Mouse (Mus musculus): ENCODE measurements around the gene Gm20517.
"Not testable (repeated sequence)": the region's sequence is repeated elsewhere in the genome, so short reads cannot be mapped to it uniquely, and the experiment has no call there.

Gene Gm20517

DNA sequence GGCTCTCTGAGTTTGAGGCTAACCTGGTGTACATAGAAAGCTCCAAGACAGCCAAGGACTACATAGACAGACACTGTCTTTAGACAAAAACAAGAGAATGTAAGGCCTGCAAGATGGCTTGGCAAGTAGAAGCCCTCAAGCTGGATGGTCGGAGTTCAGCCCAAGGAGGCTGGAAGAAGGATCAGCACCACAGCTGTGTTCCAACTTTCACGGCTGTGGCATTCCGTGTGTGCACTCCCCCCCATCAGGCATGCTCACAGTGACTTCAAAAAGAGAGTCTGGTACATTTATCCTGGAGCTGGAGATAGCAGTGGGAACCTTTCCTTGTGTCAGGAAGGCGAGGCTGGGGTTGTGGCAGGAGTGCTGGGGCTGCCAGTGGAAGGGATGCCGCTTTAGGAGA is 14.6 kb downstream of the Gm20517 start:
- no peak for DNase-seq (ENCODE audit: low read depth, low spot score)

DNA sequence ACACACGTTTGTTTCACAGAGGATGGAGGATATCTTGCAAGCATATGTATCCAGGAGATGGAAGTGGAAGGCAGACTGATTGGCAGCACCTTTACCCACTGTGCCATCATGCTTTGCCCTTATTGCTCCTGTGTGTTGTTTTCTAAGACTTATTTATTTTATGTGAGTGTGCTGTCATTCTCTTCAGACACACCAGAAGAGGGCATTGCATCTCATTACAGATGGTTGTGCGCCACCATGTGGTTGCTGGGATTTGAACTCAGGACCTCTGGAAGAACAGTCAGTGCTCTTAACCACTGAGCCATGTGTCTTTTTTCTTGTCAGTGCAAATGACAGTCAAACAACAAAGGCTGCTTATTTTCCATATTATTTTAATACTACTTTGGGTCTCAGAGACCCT is 16.4 kb downstream of the Gm20517 start:
- no peak for DNase-seq (ENCODE audit: low read depth, low spot score)

DNA sequence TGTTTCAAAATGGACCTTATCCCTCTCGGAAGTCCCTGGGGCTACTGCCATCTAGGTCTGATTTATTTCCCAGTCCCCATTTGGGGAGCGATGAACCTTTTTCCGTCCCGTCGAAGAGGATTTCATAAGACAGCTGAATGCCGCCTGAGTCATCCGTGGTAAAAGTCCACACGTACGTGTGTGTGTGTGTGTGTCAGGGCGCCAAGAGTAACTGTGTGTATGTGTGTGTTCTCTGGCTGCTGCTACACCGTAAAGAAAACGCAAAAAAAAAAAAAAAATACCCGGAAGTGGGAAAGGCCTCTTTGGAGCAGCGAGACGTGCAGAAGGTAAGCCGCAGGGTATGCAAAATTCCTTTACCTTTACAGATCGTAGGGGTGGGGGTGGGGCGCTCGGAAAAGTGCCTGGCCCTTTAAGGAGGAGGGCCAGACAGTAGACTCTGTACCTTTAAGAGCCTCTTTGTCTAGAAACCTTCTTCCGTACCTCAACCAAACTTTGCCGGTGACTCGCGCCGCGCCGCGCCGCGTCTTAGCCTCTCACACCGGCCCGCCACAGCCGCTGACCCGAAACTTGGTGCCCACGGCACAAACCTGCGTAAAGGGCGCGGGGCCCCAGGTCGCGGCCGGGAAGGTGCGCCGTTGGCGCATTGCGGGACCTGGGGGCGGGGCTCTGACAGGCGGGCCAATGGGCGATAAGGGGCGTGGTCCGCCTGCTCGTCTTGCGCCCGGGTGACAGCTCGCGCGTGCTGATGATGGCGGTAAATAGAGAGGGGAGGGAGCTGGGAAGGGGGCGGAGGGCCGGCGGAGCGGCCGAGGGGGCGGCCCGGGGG is 17.7 kb downstream of the Gm20517 start:
- peak; percentile 94 for DNase-seq (ENCODE audit: low read depth, low spot score)

DNA sequence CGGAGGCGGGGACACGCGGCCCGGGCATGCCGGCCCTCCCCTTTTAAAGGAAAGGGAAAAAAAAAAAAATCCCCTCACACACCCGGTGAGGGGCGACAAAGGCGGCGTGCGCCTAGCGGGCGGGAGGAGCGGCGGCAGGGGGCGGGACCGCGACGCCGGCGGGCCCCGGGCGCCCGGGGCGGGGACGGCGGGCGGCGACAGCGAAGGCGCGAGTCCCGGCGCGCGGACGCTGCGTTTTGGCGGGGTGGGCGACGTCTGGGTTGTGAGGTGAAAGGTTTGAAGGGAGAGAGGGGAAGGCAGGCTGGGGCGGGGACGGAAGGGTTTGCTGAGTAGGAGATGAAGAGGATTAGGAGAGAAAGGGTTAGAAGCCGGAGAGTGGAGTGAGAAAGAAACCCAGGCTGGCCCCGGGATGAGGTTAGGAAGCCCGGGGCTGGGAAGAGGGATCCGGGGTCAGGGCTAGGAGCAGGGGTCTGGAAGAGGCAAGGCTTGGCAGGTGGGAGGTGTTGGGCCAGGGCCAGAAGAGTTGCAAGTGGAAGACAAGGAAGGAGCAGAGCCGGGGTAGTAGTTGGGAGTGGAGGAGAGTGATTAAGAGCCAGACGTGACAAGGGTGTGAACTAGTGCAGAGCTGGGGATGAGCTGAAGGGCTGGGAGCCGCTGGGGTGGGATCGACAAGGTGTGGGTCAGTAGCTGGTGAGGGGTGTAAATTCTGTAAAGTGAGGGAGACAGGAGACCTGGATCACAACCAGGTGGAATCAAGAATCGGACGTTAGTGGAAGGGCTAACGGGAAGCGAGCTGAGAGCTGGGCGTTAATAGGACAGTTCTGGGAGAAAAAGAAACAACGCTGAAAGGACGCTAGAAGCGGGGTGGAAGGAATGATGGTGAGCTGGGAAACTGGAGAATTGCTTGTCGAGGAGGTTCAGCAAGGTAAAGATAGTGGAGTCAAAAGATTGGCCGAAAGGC is 18.6 kb downstream of the Gm20517 start:
- no peak for DNase-seq (ENCODE audit: low read depth, low spot score)

DNA sequence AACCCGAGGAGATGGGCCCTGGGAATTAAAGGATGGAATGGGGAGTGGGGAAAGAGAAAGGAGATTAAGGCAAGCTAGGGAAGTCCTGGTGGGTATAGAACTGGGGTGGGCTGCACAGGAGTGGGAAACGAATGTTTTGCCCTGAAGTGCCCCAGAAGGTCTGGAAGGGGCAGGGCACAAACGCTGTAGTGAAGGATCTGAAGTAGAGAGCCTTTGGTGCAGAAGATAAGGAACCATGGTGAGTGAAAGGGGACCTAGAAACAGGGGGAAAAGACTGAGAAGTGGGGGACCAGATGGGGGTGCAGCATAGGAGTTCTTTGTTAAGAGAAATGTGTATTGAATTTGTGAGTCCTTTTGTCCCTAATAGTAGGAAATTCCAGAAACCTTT is 19.3 kb downstream of the Gm20517 start, which contains the start of gene Usp49:
Gene Usp49, plus strand, starts transcription at position 13 of the 388 bp plus-strand sequence.
- DNase-seq (ENCODE audit: low read depth, low spot score), result no peak

DNA sequence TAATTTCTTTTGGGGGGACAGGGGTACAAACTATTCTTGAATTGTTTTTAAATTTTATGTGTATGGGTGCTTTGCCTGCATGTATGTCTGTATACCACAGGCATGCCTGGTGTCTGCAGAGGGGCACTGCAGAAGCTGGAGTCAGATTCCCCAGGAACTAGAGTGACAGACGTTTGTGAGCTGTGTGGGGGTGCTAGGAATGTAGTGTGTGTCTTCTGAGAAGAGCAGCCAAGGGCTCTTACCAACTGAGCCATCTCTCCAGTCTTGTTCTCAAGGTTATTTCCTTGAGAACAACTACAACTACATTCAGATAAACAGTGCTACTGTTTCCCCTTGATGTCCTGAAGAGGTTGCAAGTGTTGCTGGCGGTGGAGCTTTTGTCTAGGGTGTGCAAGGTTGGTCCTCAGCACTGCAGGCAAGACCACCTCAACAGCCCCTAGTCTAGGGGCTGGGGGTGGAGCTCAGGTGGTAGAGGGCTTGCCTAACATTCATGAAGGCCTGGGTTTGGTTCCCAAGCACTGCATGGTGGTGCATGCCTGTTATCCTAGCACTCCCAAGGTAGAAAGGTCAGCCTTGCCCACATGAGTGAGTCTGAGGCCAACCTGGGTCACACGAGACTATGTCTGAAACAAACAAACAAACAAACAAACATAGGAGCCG is 20.9 kb downstream of the Gm20517 start:
- DNase-seq (ENCODE audit: low read depth, low spot score), result no peak

DNA sequence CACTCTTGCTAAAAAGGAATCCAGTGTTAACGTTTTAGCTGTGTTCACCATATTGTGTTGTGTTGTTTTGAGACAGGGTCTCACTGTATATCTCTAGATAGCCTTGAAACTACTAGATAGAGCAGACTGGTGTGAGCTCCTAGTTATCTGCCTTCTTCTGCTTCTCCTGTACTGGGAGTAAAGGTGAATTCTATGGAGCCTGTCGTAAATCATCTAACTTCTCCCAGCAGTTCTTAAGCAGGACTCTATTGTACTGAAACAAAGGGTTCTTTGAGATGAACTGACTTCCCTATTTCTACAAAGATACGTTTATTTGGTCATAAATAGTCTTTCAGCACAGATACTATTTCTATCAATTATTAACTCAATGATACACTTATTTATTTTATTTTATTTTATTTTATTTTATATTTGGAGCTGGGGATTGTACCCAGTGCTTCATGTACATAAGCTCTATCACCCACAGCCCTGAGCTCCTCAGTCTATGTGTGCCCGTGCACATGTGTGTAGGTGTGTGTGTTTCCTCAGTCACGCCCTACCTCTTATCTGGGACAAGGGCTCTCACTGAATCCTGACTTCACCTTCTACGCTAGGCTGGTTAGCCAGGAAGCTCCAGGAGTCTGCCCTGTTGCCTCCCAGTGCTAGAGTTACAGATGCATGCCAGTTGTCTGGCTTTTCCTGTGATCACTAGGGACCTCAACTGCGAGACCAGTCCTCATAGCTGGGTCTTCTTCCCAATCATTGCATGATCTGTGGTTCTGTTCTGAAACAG is 22.8 kb downstream of the Gm20517 start:
- DNase-seq (ENCODE audit: low read depth, low spot score), result no peak

DNA sequence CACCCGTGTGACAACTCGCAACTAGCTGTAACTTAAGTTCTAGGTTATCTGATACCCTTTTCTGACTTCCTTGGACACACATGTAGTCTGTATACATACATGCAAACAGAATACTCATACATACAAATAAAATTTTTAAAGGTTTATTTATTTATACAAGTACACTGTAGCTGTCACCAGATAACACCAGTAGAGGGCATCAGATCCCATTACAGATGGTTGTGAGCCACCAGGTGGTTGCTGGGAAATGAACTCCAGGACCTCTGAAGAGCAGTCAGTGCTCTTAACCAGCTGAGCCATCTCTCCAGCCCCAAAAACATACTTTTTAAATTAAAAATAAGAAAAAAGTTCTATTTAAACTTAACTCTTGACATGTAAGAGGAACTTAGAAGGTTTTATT is 31.6 kb downstream of the Gm20517 start:
- no peak for DNase-seq (ENCODE audit: low read depth, low spot score)

DNA sequence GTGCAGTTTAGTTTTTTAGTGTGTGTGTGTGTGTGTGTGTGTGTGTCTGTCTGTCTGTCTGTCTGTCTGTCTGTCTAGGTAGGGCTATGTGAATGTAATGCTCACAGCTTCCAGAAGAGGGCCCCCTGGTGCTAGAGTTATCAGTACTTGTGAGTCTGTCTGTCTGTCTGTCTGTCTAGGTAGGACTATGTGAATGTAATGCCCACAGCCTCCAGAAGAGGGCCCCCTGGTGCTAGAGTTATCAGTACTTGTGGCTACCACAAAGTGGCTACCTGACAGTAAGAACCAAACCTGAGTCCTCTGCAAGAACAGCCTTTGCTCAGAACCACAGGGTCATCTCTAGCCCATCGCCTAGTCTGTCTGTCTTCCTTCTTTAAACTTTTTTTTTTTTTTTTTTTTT is 35.3 kb downstream of the Gm20517 start:
- DNase-seq (ENCODE audit: low read depth, low spot score), result peak; percentile 41

DNA sequence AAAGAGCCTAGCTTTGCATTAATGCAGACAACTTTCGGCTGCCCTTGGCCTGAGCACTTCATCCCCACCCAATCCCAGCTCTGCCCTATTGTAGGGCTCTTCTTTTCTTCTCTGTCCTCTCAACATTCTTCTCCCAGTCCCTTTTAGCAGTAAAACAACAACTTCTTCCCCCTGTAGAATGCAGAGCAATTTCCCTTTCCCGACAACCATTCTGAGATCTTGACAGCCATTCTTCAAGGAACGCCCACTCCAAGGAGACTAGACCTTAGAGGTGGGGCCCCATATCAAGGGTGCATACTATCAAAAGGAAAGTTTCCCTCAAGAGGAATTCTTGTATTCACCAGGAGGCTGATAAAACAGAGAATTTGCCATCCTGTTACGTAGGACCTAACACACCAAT is 37.6 kb downstream of the Gm20517 start:
- no peak for DNase-seq (ENCODE audit: low read depth, low spot score)

DNA sequence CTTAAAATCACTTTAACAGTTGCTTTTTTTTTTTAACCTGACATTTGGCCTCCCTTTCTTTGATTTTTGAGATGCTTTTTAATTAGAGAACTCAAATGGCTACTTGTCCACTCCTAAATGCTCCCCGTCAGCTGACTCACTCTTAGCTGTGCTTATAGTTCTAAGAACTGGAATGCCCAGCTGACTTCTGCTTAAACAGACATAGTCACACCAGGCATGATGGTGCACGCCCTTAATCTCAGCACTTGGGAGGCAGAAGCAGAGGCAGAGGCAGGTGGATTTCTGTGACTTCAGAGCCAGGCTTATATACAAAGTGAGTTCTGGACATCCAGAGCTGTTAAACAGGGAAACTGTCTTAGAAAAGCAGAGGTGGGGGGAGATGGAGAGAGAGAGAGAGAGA is 40.6 kb downstream of the Gm20517 start:
- DNase-seq (ENCODE audit: low read depth, low spot score), result no peak

DNA sequence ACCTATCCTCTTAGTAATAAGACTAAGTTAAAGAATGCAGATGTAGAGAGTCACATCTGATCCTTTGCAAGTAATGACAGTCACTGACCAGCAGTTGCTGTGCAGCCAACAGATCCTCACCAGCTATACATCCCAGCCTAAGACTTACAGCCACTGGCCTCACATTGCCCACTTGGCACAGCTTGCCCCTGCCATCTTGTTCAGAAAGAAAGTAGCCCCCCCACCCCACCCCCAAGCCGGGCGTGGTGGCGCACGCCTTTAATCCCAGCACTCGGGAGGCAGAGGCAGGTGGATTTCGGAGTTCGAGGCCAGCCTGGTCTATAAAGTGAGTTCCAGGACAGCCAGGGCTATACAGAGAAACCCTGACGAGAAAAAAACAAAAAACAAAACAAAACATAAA is 43.0 kb downstream of the Gm20517 start:
- not testable (repeated sequence) for DNase-seq (ENCODE audit: low read depth, low spot score)

DNA sequence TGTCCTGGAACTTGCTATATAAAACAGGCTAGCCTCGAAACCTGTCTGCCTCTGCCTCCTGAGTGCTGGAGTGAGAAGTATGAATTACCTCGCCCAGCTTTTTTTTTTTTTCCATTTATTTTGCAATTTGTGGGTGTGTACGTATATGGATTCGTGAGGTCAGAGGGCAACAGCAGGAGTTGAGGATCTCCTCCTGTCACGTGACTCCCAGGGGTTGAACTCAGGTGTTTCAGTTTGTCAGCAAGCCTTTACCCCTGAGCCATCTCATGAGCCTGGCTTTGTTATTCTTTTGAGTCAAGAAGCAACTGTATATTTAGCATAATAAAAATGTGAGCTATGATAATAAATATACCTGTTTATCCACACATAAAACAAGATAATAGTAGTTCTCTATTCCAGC is 44.3 kb downstream of the Gm20517 start:
- no peak for DNase-seq (ENCODE audit: low read depth, low spot score)

DNA sequence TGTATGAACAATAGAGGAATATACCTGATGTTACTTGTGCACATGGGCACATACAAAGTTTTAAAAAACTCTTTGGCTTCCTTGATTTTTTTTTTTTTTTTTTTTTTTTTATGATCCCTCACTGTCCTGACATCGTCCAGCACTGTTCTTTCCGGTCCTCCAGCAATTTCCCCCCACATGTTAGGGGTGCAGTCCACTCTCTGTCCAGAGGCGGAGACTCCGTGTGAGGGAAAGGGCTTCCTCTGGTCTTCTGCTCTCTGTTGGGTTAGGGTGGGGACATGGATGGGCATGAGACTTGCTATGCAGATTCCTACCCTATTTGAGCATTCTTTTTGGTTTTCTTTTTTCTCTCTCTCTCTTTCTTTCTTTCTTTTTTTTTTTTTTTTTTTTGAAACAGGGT is 46.5 kb downstream of the Gm20517 start:
- DNase-seq (ENCODE audit: low read depth, low spot score), result no peak

DNA sequence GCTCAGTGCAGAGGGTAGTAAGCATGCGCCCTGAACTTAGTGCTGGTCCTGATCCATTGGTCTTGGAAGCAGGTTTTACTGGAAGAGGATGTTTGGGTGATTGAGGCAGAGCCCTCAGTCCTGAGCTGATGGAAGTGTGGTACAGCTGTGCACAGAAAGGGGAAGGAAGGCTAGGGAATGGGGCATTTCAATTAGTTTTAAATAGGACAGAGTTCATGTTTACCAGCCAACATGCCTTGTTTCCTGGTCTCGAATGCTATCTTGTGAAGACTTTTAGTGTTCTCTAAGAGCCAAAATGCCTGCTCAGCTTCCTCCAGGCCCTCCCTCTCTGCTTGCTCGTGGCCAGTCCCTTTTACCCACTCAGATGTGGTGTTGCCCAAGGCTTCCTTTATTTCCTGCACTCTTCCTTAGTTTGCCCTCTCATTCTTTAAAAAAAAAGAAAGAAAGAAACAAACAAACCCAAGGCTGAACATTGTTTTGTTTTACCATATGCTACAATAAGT is 47.4 kb downstream of the Gm20517 start:
- no peak for DNase-seq (ENCODE audit: low read depth, low spot score)

DNA sequence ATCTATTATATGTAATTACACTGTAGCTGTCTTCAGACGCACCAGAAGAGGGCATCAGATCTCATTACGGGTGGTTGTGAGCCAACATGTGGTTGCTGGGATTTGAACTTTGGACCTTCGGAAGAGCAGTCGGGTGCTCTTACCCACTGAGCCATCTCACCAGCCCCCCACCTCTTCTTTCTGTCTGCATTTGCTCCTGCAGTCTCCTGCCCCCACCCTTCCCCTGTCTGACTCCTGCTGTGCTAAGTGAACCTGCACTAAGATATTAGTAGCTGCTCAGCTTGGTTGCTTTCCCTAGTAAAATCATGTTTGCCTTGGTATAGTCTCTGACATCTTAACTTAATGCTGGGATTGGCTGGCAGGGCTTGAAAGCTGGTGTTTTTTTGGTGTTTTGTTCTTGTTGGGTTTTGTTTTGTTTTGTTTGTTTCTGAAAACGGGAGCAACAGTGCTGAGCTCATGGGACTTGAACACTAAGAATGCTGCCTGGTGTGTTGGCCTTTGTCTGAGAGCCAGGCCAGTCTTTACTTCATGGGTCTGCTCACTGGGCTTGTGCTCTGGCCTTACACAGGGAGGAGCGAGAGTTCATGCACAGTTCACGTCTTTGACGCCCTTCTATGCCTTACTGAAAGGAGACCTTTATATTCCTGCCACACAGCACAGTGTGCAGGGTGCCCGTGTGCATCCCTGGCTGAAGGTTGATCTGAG is 51.8 kb downstream of the Gm20517 start:
- DNase-seq (ENCODE audit: low read depth, low spot score), result no peak

DNA sequence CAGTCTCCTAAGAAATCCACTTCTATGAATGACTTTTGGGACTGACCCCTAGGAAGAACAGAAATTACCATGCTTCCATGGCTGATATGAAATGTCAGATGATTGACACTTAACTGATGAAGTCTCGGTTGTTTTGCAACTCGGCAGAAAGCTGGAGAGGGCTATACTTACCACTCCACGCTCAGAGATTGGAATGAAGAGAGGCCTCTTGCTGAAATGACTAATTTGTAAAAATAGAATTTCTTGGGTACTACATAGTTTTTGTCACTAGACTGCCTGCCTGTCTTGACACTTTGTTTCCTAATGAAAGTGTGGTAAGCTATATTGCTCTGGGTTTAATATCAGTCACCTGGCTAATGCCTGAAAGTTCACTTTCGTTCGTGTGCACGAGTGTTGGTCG is 53.1 kb downstream of the Gm20517 start:
- no peak for DNase-seq (ENCODE audit: low read depth, low spot score)

DNA sequence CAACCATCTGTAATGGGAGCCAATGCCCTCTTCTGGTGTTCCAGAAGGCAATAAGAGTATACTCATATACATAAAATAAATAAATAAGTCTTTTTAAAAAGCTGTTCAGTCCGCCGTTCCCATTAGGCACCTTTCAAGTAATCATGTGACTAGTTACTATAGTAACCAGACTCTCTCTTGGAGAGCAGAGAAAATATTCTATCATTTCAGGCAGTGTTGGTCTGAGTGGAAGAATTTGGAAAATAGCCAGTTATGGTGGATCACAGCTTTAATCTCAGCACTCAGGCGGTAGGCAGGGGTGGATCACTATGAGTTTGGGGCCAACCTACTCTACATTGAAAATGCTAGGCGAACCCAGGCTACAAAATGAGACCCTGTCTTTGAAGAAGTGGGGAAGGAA is 57.8 kb downstream of the Gm20517 start:
- no peak for DNase-seq (ENCODE audit: low read depth, low spot score)

DNA sequence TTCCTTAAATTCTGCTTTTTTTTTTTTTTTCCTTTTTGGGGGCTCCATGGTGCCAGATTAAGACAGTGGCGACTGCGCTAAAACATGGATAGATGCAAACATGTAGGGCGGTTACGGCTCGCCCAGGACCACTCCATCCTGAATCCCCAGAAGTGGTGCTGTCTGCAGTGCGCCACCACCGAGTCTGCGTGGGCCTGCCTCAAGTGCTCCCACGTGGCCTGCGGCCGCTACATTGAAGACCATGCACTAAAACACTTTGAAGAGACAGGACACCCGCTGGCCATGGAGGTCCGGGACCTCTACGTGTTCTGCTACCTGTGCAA is 60.6 kb downstream of the Gm20517 start:
- DNase-seq (ENCODE audit: low read depth, low spot score), result no peak

DNA sequence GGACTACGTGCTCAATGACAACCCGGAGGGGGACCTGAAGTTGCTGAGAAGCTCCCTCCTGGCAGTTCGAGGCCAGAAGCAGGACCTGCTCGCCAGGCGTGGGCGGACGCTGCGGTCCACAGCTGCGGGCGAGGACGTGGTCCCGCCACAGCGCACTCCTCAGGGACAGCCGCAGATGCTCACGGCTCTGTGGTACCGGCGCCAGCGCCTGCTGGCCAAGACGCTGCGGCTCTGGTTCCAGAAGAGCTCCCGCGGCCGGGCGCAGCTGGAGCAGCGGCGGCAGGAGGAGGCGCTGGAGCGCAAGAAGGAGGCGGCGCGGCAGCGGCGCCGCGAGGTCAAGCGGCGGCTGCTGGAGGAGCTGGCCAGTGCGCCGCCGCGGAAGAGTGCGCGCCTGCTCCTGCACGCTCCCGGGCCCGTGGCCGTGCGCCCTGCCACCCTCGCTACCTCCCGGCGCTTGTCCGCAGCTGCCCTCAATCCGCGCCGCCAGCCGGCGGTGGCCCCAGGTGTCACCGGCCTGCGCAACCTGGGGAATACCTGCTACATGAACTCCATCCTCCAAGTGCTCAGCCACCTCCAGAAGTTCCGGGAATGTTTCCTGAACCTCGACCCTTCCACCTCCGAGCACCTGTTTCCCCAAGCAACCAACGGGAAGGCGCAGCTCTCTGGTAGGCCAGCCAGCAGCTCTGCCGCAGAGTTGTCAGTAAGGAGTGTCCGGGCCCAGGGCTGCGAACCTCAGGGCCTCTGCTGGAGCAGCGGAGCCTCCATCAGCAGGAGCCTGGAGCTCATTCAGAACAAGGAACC is 61.1 kb downstream of the Gm20517 start:
- peak; percentile 54 for DNase-seq (ENCODE audit: low read depth, low spot score)
